Mouse (Mus musculus): Measurements from ENCODE around the gene 1700067P10Rik. TPM values are rescaled to one million over a fixed set of nuclear protein-coding genes. Genes with fewer than 3 reads are reported as not detected.

1700067P10Rik gene
- polyA plus RNA-seq, 1 experiment from 2014 or later, result not detected

DNA sequence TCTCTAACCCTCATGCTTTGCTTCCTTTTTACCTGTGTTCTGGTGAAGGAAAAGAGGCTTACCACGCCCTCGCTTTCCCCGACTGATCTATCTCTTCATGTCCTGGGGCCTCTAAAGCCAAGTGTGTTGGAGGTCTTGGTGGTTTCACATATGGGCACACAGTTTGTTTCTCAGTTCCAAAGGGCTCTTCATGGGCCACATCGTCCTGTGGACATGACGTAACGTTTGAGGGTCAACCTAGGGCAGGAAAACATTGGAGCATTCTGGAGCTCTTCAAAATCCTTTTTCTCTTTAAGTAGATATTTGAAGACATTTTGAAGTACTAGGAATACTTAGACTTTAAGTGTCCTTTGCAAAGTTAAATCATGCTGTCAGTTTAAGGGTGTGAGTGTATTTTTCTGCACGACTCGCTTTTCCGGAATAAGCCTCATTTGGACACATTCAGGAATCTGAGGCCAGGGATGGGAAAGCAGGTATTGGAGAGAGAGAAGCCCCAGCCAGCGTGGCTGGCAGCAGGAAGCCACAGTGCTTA lies 22.0 kb upstream of the 1700067P10Rik start:
- Histone ChIP-seq H3K4me1 (ENCODE audit: insufficient read depth, low read depth, low read length) (no peaks in the 10 kb centered on the region), H3K4me2 (replicated peaks; ENCODE audit: low read depth, low read length) (no peak overlapping the region), H3K36me3 (ENCODE audit: insufficient read depth, low read length) (no peaks in the 10 kb centered on the region), H3K9me3 (ENCODE audit: low read length) (no peaks in the 10 kb centered on the region), H3K4me3 (ENCODE audit: low read depth, low read length) (no peak overlapping the region), H3K9ac (replicated peaks; ENCODE audit: low read depth) (no peak overlapping the region), H3K27ac (ENCODE audit: low read length) (peak overlapping the region; percentile 44; the same call in 1 of the 2 replicates), H3K27me3 (replicated peaks; ENCODE audit: insufficient read depth, low read length) (no peaks in the 10 kb centered on the region)
- ATAC-seq (peak; percentile 89), DNase-seq (ENCODE audit: low spot score) (peak; percentile 81)
- WGBS, result 38% methylated on average over 10 of the region's 10 CpGs
- peak; percentile 75 for TF ChIP-seq EP300 (IDR thresholded peaks at IDR 0.05)
- no peak for TF ChIP-seq CTCF (IDR thresholded peaks at IDR 0.05)

DNA sequence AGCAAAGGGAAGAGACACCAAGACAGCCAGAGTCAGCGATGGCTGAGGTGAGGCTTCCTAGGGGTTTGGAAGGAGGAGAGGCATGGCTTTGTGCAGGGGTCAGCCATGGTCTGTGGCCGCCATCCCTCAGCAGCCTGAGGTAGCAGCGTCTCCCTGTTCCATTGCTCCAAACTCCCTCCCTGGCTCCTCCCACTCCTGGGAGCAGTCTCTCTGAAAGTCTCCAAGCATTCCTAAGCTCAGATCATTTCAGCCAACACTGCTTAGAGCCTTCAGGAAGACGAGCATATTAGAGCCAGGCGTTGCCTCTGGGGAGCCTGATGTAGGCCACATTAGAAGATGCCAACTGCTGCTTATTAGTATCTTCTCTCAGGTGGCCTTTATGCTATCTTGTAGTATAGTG lies 21.4 kb upstream of the 1700067P10Rik start:
- DNase-seq (ENCODE audit: low spot score) (peak; percentile 26), ATAC-seq (peak; percentile 31; the same call in 1 of the 2 replicates)
- no peaks in the 10 kb centered on the region for H3K27me3 ChIP-seq (replicated peaks; ENCODE audit: insufficient read depth, low read length)
- H3K4me3 ChIP-seq (ENCODE audit: low read depth, low read length), result no peak overlapping the region
- no peak for TF ChIP-seq CTCF (IDR thresholded peaks at IDR 0.05)
- TF ChIP-seq EP300 (IDR thresholded peaks at IDR 0.05), result no peak
- 28% methylated on average over 5 of the region's 5 CpGs for WGBS
- H3K4me2 ChIP-seq (replicated peaks; ENCODE audit: low read depth, low read length), result no peak overlapping the region
- H3K9me3 ChIP-seq (ENCODE audit: low read length), result no peaks in the 10 kb centered on the region
- peak overlapping the region; percentile 44; the same call in 1 of the 2 replicates for H3K27ac ChIP-seq (ENCODE audit: low read length)
- no peak overlapping the region for H3K9ac ChIP-seq (replicated peaks; ENCODE audit: low read depth)
- no peaks in the 10 kb centered on the region for H3K4me1 ChIP-seq (ENCODE audit: insufficient read depth, low read depth, low read length)
- no peaks in the 10 kb centered on the region for H3K36me3 ChIP-seq (ENCODE audit: insufficient read depth, low read length)

DNA sequence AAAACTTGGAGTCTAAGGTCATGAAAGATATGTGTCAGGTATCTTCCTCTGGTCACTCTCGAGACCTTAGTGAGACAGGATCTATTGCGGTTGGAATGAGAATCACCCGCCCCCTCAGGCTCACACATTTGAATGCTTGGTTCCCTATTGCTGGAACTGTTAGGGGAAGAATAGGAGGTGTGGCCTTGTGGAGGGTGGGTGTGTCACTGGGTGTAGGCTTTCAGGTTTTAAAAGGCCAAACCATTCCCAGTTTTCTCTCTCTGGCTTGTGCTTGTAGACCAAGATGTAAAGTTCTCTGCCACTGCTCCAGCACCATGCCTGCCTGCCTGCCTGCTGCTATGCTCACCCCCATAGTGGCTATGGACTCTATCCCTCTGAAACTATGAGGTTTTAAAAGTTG lies 8.5 kb upstream of the 1700067P10Rik start:
- ATAC-seq (no peak), DNase-seq (ENCODE audit: low spot score) (no peak)
- no peak overlapping the region for H3K4me2 ChIP-seq (replicated peaks; ENCODE audit: low read depth, low read length)
- no peak overlapping the region for H3K4me3 ChIP-seq (ENCODE audit: low read depth, low read length)
- WGBS, result 49% methylated on average over 3 of the region's 3 CpGs
- H3K27ac ChIP-seq (ENCODE audit: low read length), result no peak overlapping the region
- no peaks in the 10 kb centered on the region for H3K27me3 ChIP-seq (replicated peaks; ENCODE audit: insufficient read depth, low read length)
- TF ChIP-seq CTCF (IDR thresholded peaks at IDR 0.05) (no peak), EP300 (IDR thresholded peaks at IDR 0.05) (no peak)
- no peaks in the 10 kb centered on the region for H3K36me3 ChIP-seq (ENCODE audit: insufficient read depth, low read length)
- H3K4me1 ChIP-seq (ENCODE audit: insufficient read depth, low read depth, low read length), result no peaks in the 10 kb centered on the region
- H3K9me3 ChIP-seq (ENCODE audit: low read length), result no peaks in the 10 kb centered on the region
- H3K9ac ChIP-seq (replicated peaks; ENCODE audit: low read depth), result no peak overlapping the region

DNA sequence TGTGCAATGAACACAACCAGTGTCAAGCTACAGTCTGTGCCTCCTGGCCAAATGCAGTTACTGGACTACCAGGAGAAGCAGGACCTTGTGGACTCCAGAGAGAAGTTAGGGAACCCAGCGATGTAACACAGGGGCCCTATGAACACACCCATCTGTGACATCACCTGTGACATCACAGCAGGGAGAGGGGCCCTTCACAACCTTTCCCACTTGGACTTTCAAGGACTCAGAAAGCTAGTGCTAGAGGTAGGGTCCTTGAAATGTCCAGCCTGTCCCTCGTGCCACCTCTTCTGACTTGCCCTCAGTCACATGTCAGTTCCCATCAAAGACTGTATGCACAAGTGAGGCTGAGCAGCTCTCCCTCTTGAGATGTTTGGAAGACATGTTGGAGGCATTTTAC lies 327 bp downstream of the 1700067P10Rik start:
- TF ChIP-seq EP300 (IDR thresholded peaks at IDR 0.05) (no peak), CTCF (IDR thresholded peaks at IDR 0.05) (no peak)
- H3K9me3 ChIP-seq (ENCODE audit: low read length), result no peaks in the 10 kb centered on the region

DNA sequence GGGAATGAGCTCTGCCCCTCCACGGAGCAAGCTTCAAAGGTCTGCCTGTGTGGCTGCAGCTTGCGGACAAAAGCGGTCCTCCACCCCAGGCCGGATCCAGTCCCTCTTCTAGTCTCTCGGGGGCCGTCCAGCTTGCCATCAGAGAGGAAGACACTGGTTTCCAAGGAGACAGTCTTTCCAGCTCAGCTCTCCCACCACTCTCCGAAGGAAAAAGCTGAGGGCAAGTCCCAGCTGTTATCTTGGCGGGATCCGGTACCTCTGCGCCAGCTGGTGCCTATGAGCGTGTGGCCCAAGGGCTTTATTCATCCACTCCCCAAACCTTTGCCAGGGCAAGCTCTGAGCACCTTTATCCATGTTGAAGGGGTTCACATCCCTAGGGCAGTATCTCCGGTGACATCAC lies 1.2 kb downstream of the 1700067P10Rik start:
- DNase-seq (ENCODE audit: low spot score), result no peak
- no peak overlapping the region for H3K9ac ChIP-seq (replicated peaks; ENCODE audit: low read depth)
- no peaks in the 10 kb centered on the region for H3K36me3 ChIP-seq (ENCODE audit: insufficient read depth, low read length)
- ATAC-seq, result no peak
- H3K9me3 ChIP-seq (ENCODE audit: low read length), result no peaks in the 10 kb centered on the region
- H3K4me1 ChIP-seq (ENCODE audit: insufficient read depth, low read depth, low read length), result no peaks in the 10 kb centered on the region
- no peak for TF ChIP-seq EP300 (IDR thresholded peaks at IDR 0.05)
- no peak for TF ChIP-seq CTCF (IDR thresholded peaks at IDR 0.05)
- H3K27ac ChIP-seq (ENCODE audit: low read length), result no peak overlapping the region
- peaks cover 8% of the 10 kb centered on the region; the same call in 1 of the 2 replicates for H3K27me3 ChIP-seq (replicated peaks; ENCODE audit: insufficient read depth, low read length)
- H3K4me3 ChIP-seq (ENCODE audit: low read depth, low read length), result no peak overlapping the region
- no peak overlapping the region for H3K4me2 ChIP-seq (replicated peaks; ENCODE audit: low read depth, low read length)
- WGBS, result 75% methylated on average over 12 of the region's 12 CpGs

More for the DNA sequence above, 327 bp downstream of the 1700067P10Rik start:
- Histone ChIP-seq H3K9ac (replicated peaks; ENCODE audit: low read depth) (no peak overlapping the region), H3K27ac (ENCODE audit: low read length) (no peak overlapping the region), H3K36me3 (ENCODE audit: insufficient read depth, low read length) (no peaks in the 10 kb centered on the region), H3K27me3 (replicated peaks; ENCODE audit: insufficient read depth, low read length) (0 out of 2 replicates have a peak, but pooled peaks cover 3% of the 10 kb centered on the region), H3K4me2 (replicated peaks; ENCODE audit: low read depth, low read length) (no peak overlapping the region), H3K4me1 (ENCODE audit: insufficient read depth, low read depth, low read length) (no peaks in the 10 kb centered on the region), H3K4me3 (ENCODE audit: low read depth, low read length) (no peak overlapping the region)
- 70% methylated on average over 2 of the region's 2 CpGs for WGBS
- ATAC-seq, result peak; percentile 14; the same call in 1 of the 2 replicates
- DNase-seq (ENCODE audit: low spot score), result no peak

DNA sequence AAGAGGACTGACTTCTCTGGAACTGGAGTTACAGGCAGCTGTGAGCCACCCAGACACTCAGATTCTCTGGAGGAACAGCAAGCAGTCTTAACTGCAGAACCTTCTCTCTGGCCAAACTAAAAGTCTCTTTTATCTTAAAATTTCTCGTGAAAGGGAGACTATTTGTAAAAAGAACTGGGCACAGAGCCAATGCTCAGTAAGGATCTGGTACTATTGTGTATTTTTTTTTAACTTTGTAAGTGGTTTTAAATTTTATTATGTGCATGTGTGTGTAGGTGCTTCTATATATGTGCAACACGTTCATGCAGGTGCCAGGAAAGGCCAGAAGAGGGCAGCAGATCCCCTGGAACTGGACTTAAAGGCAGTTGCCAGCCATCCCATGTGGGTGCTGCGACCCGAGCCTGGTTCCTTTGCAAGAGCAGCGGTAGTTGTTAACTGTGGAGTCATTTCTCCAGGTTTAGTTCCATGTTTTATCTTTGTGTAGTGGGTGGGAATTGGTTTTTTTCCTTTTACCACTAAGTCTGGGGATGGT lies 4.2 kb downstream of the 1700067P10Rik start:
- no peak for ATAC-seq
- 61% methylated on average over 5 of the region's 5 CpGs for WGBS

More for the DNA sequence above, 4.2 kb downstream of the 1700067P10Rik start:
- Histone ChIP-seq H3K4me3 (ENCODE audit: low read depth, low read length) (no peak overlapping the region), H3K27me3 (replicated peaks; ENCODE audit: insufficient read depth, low read length) (peaks cover 19% of the 10 kb centered on the region; the same call in 1 of the 2 replicates), H3K27ac (ENCODE audit: low read length) (no peak overlapping the region), H3K9ac (replicated peaks; ENCODE audit: low read depth) (no peak overlapping the region), H3K36me3 (ENCODE audit: insufficient read depth, low read length) (no peaks in the 10 kb centered on the region), H3K9me3 (ENCODE audit: low read length) (no peaks in the 10 kb centered on the region), H3K4me2 (replicated peaks; ENCODE audit: low read depth, low read length) (no peak overlapping the region), H3K4me1 (ENCODE audit: insufficient read depth, low read depth, low read length) (peaks cover 5% of the 10 kb centered on the region; the same call in 1 of the 2 replicates)
- TF ChIP-seq CTCF (IDR thresholded peaks at IDR 0.05) (no peak), EP300 (IDR thresholded peaks at IDR 0.05) (no peak)
- no peak for DNase-seq (ENCODE audit: low spot score)
